Mouse (Mus musculus) frontal cortex, adult (tissue): ENCODE data around the gene 4632433K11Rik.
"Not testable (repeated sequence)": the region's sequence is repeated elsewhere in the genome, so short reads cannot be mapped to it uniquely, and the experiment has no call there.

ENCODE experiments used
- ATAC-seq: cut with Nextera tagmentation; 2 replicates; pipeline ENCODE4 v1.9.2; 2017; ENCODE audit warnings: mild to moderate bottlenecking, moderate library complexity, mixed read lengths; ENCODE audit not compliant: low TSS enrichment

4632433K11Rik gene

DNA sequence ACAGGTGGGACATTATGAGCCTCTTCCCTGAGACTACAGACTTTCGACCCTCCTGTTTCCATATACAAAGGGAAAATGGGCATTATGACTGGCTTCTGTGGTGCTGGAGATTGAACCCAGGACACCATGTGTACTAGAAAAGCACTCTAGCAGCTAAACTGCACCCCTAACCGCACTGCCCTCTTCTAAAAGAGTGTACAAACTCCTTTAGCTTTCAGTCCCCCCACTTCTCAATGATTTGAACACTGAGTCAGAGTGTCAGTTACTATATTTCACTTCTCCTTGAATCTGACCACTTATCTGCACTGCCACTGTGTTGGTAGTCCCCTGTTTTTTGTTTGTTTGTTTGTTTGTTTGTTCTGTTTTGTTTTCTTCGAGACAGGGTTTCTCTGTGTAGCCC lies at the start of gene 4632433K11Rik:
Gene 4632433K11Rik (plus strand): TSS at position 301 of the 400 bp plus-strand sequence.
- no peak for ATAC-seq

DNA sequence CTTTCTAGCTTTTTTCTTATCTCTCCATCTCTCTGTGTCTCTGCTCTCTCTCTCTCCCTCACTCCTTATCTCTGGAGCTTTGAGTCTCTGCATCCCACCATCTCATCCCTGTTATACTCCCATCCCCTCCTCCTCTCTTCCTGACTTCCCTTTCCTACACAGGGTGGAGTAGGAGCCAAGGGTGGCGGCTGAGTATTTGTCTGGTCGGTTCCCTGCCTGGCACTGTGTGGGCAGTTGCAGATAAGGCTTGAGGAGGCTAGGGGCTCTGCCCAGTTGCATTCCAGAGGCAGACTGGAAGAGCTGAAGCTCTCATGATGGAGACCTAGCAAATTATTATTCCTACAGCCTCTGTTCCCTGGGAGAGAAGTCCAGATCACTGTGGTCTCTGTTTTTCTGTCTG lies 45.7 kb upstream of the 4632433K11Rik start:
- no peak for ATAC-seq

DNA sequence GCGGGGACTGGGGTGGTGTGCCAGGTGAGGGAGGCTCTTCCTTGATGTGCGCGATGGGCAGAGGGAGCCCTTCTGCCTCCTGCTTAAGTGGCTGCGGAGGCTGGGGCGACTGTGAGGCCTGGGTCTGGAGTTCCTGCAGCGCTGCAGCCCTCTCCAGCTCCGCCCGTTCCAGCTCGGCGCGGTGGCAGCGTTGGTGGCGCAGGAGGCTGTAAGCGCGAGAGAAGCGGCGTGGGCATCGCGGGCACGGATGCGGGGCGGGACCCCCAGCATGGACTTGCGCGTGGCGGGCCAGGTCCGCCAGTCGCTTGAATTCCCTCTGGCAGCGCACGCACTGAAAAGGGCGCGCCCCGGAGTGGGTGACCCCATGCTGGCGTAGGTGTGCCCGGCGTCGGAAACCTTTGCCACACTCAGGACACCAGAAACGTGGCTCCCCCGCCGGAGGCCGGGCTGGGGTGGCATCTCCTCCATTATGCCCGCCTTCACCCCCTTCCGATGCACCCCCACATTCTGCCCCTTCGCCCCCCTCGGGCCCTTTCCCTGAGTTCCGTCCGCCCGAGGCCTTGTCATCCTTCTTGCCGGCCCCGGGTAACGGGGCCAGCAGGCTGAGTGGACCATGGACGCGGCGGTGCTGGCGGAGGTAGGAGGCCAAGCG lies 40.4 kb upstream of the 4632433K11Rik start:
- no peak for ATAC-seq

DNA sequence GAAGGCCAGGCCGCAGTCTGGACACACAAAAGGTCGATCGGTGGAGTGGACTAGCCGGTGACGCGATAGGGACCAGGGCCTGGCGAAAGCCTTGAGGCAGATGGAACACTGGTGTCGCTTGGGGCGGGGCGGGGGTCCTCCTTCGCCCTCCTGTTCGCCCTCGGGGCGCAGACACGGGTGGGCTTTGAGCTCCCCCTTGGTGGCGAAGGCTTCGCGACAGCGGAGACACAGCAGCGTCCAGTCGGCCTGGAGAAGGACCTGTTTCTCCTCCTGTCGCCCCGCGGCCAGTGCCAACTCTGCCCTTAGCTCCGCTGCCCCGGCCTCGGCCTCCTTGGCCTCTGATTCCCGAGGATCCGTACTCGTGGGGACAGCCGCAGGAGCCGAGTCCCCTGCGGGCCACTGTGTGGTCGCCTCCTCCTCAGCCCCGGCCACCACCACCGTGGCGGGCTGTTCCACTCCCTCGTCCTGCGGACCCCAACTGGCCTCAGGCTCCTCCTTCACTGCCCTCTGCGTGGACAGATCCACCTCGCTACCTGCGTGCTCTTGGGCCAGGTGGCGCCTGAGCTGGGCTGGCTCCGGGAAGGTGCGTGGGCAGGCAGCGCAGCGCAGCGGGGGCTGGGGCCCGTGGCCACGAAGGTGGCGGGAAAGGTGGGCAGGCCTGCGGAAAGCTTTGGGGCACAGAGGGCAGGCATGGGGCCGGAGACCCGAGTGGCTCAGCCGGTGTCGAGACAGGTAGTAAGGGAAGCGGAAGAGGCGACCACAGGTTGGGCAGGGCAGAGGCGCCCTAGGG lies 39.7 kb upstream of the 4632433K11Rik start:
- ATAC-seq, result no peak

DNA sequence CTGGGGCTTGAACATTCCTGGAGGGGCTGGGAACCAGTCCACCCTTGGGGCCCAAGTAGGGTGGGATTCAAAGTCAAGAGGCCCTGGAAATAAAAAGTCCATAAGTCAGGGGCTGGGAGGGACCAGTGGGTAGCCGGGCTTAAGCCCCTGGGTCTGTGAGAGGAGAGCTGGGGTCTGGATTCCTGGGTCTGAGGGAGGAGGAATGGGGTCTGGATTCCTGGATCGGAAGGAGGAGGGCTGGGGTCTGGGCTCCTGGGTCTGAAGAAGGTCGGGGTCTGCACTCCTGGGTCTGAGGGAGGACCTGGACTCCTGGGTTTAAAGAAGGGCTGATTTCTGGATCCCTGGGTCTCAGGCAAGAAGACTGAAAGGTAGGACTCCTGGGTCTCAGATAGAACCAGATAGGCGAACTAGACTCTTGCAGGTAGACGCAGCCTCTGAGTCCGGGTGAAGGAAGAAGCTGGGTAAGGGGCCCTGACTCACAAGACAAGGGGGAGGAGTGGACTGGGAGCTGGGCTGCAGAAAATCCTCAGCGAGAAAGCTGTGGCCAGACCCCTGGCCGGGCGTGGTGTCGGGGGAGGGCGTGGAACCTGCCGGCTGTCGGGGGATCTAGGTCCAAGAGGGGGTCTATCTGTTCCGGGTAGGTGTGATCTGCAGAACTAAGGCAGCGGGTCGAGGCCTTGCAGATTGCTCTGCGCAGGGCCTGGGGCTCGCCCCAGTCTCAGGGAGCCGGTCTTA lies 38.5 kb upstream of the 4632433K11Rik start:
- ATAC-seq, result peak; percentile 10; the same call in 1 of the 2 replicates

DNA sequence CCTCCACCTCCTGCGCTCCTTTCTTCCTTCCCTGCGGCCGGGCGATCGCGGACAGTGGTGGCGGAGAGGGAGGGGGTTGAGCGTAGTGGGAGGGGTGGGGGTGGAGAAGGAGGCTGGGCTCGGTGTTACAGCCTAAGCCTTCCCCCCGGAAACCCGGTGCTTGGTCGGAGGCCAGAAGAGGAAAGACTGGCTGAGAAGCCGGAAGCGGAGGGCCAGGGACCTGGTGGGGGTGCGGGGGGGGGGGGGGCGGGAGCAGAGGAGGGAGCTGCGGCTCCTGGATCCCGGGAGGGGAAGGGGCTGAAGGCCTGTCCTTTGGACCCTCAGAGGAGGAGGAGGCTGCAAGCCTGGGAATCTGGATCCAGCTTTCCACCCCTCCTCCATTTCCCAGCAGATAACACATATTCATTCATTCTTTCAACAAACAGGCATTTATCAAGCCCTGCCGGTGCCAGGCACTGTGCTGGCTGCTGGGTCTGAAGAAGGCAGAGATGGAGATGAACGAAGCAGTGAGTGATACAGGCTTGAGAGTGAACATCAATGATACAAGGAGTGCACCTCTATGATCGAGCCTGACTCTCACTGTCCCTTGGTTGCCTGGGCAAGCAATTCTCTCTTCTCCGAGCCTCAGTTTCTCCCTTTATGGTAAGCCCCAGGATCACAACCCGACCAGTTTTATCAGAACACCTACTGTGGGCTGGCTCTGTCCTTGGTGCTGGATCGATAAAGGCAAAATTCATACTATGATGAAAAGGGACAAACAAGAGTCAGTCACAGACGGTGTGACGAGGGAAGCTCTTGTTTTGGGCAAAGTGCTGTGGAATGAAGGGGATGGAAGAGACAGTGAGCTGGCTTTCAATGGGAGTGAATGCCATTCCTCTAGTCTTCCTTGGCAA lies 37.7 kb upstream of the 4632433K11Rik start, which contains the start of gene Zfp579:
Gene Zfp579 (minus strand): TSS at position 156 of the 893 bp plus-strand sequence.
- ATAC-seq, result peak; percentile 72

DNA sequence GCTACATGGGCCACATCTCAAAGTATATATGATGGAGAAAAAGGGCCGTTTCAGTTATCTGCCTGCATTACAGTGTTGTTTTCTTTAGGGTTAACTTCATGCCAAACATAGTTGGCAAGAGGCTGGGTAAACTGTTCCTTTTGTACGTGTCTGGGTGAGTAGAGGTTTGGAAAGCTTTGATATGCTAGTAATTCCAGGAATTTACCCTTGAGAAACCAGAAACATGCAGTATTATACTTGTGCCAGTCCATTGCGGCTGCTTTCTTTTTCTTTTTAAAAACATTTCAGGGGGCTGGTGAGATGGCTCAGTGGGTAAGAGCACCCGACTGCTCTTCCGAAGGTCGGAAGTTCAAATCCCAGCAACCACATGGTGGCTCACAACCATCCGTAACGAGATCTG lies 37.0 kb upstream of the 4632433K11Rik start:
- ATAC-seq, result no peak

DNA sequence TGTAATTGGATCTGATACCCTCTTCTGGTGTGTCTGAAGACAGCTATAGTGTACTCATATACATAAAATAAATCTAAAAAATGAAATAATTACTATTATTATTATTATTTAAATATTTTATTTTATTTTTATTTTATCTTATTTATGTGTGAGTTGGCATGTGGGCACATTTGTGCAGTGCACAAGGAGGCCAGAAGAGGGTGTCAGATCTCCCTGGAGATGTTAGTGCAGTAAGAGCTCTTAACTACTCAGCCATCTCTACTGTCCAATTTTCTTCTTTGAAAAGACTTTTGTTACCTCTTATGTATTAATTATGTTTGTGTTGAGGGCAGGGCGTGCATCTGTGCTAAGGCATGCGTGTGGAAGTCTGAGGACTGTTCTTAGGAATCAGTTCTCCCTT lies 34.0 kb upstream of the 4632433K11Rik start:
- ATAC-seq, result no peak

DNA sequence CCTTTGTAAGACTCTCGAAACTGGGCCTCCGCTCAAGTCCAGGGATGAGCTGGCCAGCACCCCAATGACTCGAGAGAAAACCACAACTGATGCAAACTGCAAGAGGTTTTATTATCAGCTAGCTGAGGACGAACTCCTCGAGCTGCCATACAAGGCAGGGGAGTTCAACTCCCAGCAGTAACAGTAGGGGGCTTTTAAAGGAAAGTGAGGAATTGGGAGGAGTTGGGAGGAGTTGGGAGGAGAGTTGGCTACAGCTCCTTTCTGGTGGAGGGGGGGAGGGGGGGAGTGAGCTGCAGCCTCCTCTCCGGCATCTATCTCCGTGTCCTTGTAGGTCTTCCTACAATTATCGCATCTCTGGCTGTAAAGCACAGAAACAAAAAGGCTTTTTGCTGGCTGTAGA lies 31.0 kb upstream of the 4632433K11Rik start:
- ATAC-seq, result not testable (repeated sequence)

DNA sequence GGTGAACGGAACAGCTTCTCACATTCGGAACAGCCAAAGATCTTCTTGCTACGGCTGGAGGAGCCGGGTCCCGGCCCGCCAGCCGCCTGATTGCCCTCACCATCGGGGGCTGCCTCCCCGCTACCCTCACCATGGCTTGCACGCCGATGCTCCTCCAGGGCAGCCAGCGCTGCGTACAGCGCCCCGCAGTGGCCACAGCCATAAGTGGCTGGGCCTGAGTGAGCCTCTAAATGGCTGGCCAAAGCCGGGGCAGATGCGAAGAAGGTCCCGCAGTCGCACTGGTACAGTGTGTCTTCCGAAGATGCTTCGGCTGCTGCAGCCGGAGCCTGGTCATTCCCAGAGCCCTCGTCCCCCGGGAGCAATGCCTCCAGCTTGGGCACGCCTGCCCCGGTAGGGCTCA lies 25.7 kb upstream of the 4632433K11Rik start:
- ATAC-seq, result no peak

DNA sequence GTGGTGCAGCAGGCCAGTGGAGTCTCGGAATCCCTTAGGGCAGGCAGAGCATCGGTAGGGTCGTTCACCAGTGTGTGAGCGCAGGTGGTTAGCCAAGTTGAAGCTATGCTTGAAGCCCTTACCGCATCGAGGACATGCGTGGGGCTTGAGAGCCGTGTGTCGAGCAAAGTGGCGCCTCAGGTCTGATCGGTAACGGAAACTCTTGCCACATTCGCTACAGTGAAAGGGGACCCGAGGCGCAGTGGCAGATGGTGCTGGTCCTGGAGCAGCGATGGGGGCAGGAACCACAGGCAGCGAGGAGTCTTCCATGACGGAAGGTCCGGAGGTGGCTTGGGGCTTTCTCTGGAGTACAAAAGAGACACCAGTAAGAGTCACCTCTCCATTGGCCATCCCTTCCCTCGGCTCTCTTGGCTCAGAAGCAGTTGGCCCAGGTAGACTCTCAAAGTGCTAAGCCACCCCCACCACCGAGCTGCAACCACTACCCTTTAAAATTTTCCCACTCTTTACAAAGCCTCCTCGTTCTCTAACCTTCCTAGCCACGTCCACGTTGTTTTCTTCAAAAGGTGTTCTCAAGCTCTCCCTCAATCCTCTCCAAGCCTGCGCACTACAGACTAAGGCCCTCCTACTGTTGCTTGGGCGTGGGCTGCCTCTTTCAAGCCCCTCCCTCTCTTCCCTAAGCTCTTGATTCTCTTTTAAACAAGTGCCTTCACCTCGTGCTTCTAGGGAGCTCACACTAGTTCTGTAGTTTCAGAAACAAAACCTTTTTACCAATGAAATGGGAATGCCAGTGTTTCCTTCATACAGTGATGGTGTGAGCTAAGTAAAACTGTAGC lies 21.0 kb upstream of the 4632433K11Rik start:
- ATAC-seq, result no peak

DNA sequence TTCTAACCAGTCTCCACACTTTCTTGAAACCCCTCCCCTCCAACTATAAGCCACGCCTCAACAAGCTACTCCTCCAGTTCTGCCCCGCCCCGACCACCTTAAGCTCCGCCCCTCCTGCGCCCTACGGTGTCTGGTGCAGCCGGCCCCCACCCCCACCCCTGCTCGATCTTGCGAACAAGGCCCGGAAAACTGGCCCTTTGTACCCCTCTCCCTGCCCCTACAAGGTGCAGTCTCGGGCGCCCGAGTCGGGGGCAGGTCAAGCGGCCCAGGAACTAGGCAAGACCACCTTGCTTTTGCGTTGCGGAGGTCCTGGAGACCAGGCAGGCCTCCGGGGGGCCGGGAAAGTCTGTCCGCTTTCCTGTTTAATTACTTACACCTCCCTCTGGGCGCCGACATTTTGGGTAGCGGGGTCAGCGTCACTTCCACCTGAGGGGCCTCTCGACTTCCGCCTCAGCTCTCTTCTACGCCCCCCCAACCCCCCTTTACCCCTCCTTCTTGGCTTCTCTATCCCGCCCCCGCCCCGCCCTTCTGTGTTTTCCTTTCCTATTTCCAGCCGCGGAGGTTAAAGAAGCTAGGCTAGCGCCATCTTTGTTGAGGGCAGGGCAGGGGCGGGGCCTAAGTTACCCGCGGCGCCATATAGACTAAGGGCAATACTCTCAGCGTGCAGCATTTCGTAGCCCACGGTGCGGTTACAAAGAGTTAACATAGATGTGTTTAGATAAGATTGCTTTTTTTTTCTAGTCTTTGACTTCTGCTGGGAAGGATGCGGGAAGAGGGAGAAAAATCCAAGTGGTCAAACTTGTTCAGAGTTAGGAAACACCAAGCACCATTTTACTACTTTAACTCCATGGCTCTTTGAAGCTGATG lies 19.4 kb upstream of the 4632433K11Rik start, which contains the start of the genes Zfp524 and Fiz1:
Gene Zfp524 (plus strand): TSS at position 165 of the 867 bp plus-strand sequence.
Gene Fiz1 (minus strand): TSS at position 447 of the 867 bp plus-strand sequence.
- ATAC-seq, result peak; percentile 62

DNA sequence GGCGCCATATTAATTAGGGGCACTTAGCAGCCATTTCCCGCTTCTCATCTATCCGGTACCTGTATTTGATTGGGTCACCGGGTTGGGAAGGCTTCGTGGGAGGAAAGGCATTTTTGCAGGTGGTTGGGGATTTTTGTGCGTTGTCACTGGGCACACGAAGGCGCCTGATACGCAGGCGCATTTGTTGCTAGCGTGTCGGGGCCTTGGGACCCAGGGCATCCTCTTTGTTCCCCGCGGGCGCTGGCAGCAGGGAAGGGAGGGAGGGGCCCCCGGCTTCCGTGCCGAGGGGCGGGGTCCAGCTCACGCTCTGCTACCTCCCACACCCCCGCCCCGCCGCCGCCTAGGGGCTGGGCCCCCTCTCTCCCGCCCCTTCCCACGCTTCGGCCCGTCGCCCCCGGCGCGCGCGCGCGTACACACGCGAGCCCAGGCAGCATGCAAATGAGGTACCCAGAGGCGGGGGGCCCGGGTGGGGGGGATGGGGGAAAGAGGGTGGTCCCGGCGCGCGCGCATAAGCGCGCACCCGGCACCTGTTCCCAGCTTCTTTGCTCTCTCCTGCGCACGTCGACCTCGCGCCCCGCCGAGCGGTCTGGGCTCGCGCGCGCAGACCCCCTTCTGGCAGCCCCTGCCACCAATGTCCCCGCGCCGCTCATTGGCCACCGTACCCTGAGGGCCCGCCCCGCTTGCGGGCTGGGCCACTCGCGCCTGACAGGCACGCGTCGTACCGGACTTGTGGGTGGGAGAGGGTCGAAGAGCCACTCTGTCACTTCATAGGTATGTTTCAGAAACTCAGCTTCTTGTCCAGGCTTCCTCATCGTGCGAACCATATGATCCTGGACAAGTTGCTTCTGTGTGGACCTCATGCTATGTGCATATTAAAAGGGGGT lies 18.6 kb upstream of the 4632433K11Rik start, which contains the start of gene Gm44973:
Gene Gm44973 (plus strand): TSS at position 379 of the 884 bp plus-strand sequence.
- ATAC-seq, result peak; percentile 67

DNA sequence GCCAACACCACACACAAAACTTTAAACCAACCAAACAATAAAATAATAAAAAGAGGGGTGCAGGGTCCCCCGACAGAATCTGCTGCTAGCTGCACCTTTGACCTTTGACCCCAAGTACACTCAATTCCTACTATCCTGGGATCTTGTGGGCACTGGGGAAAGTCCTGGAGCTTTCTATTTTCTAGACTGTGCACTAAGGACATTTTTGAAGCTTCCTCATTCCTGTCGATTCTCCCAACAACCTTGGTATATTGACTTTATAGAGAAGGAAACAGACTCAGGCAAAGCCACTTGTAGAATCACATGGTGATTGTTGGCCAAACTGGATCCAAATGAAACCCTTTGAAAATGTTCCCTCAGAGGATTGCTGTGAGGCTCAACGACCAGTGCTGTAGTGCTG lies 17.9 kb upstream of the 4632433K11Rik start:
- ATAC-seq, result no peak

DNA sequence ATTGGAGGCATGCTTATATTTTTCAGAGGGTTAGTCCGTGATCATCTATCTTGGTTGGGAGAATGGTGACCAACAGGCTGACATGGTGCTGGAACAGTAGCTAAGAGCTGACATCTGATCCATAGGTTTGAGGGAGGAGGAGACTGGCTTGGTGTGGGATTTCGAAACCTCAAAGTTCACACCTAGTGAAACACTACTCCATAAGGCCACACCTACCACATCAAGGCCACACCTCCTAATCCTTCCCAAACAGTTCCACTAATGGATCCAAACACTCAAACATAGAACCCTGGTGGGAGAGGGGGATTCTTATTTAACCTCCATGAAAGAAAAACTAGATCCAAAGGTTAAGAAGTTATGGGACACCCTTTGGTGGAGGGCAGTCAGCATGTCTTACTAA lies 17.0 kb upstream of the 4632433K11Rik start:
- ATAC-seq, result no peak

DNA sequence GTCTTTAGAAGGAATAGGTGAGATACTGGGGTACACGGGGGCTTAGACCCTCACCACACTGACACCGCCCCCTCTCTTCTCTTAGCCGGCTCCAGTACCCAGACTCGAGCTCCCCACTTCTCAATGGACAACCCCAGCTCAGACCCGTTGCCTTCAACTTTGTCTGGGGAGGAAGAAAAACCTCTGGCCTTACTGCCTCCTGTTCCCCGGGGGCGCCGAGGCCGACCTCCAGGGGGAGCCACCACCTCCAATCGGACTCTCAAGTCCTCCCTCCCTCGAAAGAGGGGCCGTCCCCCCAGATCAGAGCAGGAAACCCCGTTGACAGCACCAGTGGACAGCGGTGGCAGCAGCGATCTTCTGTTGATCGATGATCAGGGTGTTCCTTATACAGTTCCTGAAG lies 16.6 kb upstream of the 4632433K11Rik start:
- no peak for ATAC-seq

DNA sequence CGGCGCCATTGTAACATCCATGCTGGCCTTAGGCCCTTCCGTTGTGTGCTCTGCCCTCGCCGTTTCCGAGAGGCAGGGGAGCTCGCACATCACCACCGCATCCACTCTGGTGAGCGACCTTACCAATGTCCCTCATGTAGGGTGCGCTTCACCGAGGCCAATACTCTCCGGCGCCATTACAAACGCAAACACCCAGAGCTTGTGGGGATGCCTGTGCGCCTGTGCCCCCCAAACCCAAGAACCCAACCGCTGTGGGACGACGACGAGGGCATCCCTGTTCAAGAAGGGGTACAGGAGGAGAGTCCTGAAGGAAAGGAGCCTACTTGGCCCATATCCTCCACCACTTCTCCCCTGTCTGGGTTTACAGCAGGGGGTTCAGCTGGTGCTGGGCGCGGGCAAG lies 16.0 kb upstream of the 4632433K11Rik start:
- ATAC-seq, result no peak

DNA sequence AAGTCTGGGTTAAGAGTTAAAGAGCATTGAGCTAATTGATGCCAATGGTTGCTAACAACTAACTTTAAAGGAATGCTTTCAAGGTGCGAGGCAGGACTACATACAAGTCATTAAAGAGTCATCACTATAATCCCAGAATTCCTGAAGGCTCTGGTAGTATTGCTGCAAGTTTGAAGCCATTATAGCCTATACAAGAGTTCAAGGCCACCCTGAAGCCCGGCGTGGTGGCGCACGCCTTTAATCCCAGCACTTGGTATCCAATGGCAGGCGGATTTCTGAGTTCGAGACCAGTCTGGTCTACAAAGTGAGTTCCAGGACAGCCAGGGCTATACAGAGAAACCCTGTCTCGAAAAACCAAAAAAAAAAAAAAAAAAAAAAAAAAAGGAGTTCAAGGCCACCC lies 14.3 kb upstream of the 4632433K11Rik start:
- ATAC-seq, result not testable (repeated sequence)
